In the genomic region with DNA sequence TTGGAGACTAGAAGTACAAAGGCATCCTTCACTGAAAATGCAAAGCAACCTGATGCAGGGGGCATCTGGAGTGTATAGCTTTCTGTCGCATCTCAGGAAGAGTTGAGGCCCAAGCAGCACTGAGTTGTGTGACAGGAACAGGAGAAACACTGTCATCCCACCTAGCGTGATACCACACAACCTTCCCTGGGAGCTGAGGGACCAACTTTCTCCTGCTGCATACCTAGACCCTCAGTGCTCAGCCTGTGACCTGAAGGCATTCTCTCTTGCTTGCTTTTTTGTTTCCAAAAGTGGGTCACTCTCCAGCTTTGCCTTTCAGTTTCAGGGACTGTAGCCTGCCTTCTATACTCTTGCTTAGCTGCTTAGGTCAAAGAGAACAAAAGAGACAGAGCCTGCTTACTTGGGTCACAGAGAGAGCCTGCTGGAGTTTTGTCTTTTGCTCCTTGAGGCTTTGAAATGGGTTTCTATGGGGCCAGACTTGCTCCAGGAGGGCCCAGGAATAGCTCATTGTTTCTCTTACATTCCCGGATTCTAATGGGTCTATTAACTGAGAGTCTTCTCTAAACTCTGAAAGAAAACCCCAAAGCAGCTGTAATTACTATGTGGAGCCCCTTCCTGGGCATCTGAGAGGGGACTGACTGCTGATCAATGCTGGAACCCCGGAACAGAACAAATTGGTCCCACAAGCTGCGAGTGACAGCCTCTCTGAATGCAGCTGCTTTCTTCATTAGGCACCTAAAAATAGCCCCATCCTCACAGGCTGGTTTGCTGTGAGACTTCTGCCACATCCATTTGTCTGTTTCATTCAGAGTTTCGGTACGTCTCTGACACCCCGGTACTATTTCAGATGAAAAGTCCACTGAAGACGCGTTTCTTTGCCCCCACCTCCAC, we compare ENCODE assay signal across 15 mouse cellular contexts.
A peak's percentile ranks its signal among the peaks of the same experiment; 100 is the strongest.
DNase-seq lines count a peak whose midpoint lies in the region; ATAC-seq lines count a peak whose summit lies in the region.
"Had no signal": no experiment of that assay in that cellular context is flagged by ENCODE, and none has a peak within 500 bp of the region (broad histone marks: within the 10 kb centered on the region; RNA-seq: fewer than 3 reads in every experiment).

No protein-coding gene starts in this region.

- no peaks in the 10 kb centered on the region for H3K9me3 ChIP-seq in heart, embryonic 14.5 days (ENCODE audit: control insufficient read depth, low read length)
- no peaks in the 10 kb centered on the region for H3K9me3 ChIP-seq in heart, embryonic 12.5 days (replicated peaks)
- no peaks in the 10 kb centered on the region for H3K9me3 ChIP-seq in neural tube, embryonic 11.5 days (ENCODE audit: control insufficient read depth, low read length)
- H3K9me3 ChIP-seq in forebrain, embryonic 16.5 days (ENCODE audit: control insufficient read depth, low read length): no peaks in the 10 kb centered on the region
- no peaks in the 10 kb centered on the region for H3K9me3 ChIP-seq in limb, embryonic 10.5 days (replicated peaks)
- H3K9me3 ChIP-seq: intestine, embryonic 15.5 days had no signal

- no peak overlapping the region for H3K27ac ChIP-seq in heart, embryonic 14.5 days (replicated peaks in 1 of 2; ENCODE audit: control insufficient read depth in 1 of 2, insufficient read depth in 1 of 2, low read depth in 2 of 2, low read length in 2 of 2)
- H3K27ac ChIP-seq in heart, embryonic 12.5 days (ENCODE audit: poor library complexity, severe bottlenecking): no peak overlapping the region
- H3K27ac ChIP-seq in neural tube, embryonic 11.5 days (ENCODE audit: low read depth, low read length): no peak overlapping the region
- peak overlapping the region; percentile 81 for H3K27ac ChIP-seq in forebrain, embryonic 16.5 days (ENCODE audit: low read length)
- no peak overlapping the region for H3K27ac ChIP-seq in limb, embryonic 10.5 days
- H3K27ac ChIP-seq: intestine, embryonic 15.5 days; liver, embryonic 13.5 days had no signal

- no peak overlapping the region for H3K4me3 ChIP-seq in heart, embryonic 14.5 days (ENCODE audit: control insufficient read depth in 1 of 2, insufficient read depth in 1 of 2, low read depth in 1 of 2, low read length in 2 of 2)
- H3K4me3 ChIP-seq in heart, embryonic 12.5 days: no peak overlapping the region
- H3K4me3 ChIP-seq in neural tube, embryonic 11.5 days (ENCODE audit: low read depth, low read length): no peak overlapping the region
- no peak overlapping the region for H3K4me3 ChIP-seq in forebrain, embryonic 16.5 days (replicated peaks; ENCODE audit: low read length)
- H3K4me3 ChIP-seq in limb, embryonic 10.5 days: no peak overlapping the region
- H3K4me3 ChIP-seq: intestine, embryonic 15.5 days; liver, embryonic 13.5 days had no signal

- no peak for ATAC-seq in heart, embryonic 14.5 days (ENCODE audit: insufficient number of reproducible peaks, insufficient read depth, low FRiP score, low read depth)
- no peak for ATAC-seq in heart, embryonic 12.5 days (ENCODE audit: insufficient number of reproducible peaks, low FRiP score)
- no peak for ATAC-seq in neural tube, embryonic 11.5 days (ENCODE audit: insufficient read depth, low FRiP score, low TSS enrichment)
- ATAC-seq in forebrain, embryonic 16.5 days: peak; percentile 57
- ATAC-seq: activated CD4-positive, CD25-positive, alpha-beta regulatory T cell, adult 4 months; intestine, embryonic 15.5 days had no signal

- no peaks in the 10 kb centered on the region for H3K27me3 ChIP-seq in heart, embryonic 14.5 days (ENCODE audit: control insufficient read depth, insufficient read depth, low read length)
- H3K27me3 ChIP-seq in heart, embryonic 12.5 days (replicated peaks): no peaks in the 10 kb centered on the region
- no peaks in the 10 kb centered on the region for H3K27me3 ChIP-seq in neural tube, embryonic 11.5 days (ENCODE audit: control insufficient read depth, insufficient read depth, low read length)
- H3K27me3 ChIP-seq in forebrain, embryonic 16.5 days (replicated peaks; ENCODE audit: control insufficient read depth, insufficient read depth, low read length): no peaks in the 10 kb centered on the region
- no peaks in the 10 kb centered on the region for H3K27me3 ChIP-seq in limb, embryonic 10.5 days (ENCODE audit: low read depth, poor library complexity, severe bottlenecking)
- H3K27me3 ChIP-seq: intestine, embryonic 15.5 days; liver, embryonic 13.5 days had no signal

- no peaks in the 10 kb centered on the region for H3K36me3 ChIP-seq in heart, embryonic 14.5 days (ENCODE audit: control insufficient read depth, insufficient read depth, low read length)
- no peaks in the 10 kb centered on the region for H3K36me3 ChIP-seq in heart, embryonic 12.5 days
- no peaks in the 10 kb centered on the region for H3K36me3 ChIP-seq in neural tube, embryonic 11.5 days (ENCODE audit: control insufficient read depth, insufficient read depth, low read length)
- H3K36me3 ChIP-seq in forebrain, embryonic 16.5 days (ENCODE audit: control insufficient read depth, insufficient read depth): no peaks in the 10 kb centered on the region
- no peaks in the 10 kb centered on the region for H3K36me3 ChIP-seq in limb, embryonic 10.5 days
- H3K36me3 ChIP-seq: intestine, embryonic 15.5 days; liver, embryonic 13.5 days had no signal

- no peak overlapping the region for H3K9ac ChIP-seq in heart, embryonic 14.5 days (ENCODE audit: low read length)
- no peak overlapping the region for H3K9ac ChIP-seq in heart, embryonic 12.5 days
- H3K9ac ChIP-seq in neural tube, embryonic 11.5 days (ENCODE audit: low read length): peak overlapping the region; percentile 29; the same call in 1 of the 2 replicates
- no peak overlapping the region for H3K9ac ChIP-seq in forebrain, embryonic 16.5 days (replicated peaks; ENCODE audit: low read depth, low read length)
- H3K9ac ChIP-seq: intestine, embryonic 15.5 days; liver, embryonic 13.5 days had no signal

- no peak for DNase-seq in neural tube, embryonic 11.5 days (ENCODE audit: low spot score)
- DNase-seq in neural tube, embryonic 10.5 days (ENCODE audit: extremely low spot score, low spot score): no peak
- DNase-seq in retina, embryonic 14.5 days (ENCODE audit: low spot score): peak; percentile 18
- DNase-seq in cerebellum, adult 9-10 months: no peak
- DNase-seq in limb, embryonic 10.5 days (ENCODE audit: low spot score): no peak
- DNase-seq: B cell, adult 2 months; cerebellum, postnatal 10 days; liver, embryonic 13.5 days; right cerebral cortex, postnatal 25 days; thymus, postnatal 25 days had no signal

- 52% methylated on average over 10 of the region's 10 CpGs for WGBS in heart, embryonic 14.5 days
- WGBS in heart, embryonic 12.5 days: 59% methylated on average over 10 of the region's 10 CpGs
- WGBS in neural tube, embryonic 11.5 days: 25% methylated on average over 10 of the region's 10 CpGs
- WGBS in forebrain, embryonic 16.5 days: 9% methylated on average over 10 of the region's 10 CpGs
- WGBS in limb, embryonic 10.5 days: 73% methylated on average over 10 of the region's 10 CpGs

- peaks cover 2 to 5% of the 10 kb centered on the region in 2 experiments; a peak in 1 of 4 replicates for H3K4me1 ChIP-seq in heart, embryonic 14.5 days (ENCODE audit: control insufficient read depth in 2 of 2, insufficient read depth in 2 of 2, low read length in 2 of 2)
- H3K4me1 ChIP-seq in heart, embryonic 12.5 days (replicated peaks): peaks cover 10% of the 10 kb centered on the region; the same call in 1 of the 2 replicates
- peaks cover 4% of the 10 kb centered on the region; the same call in 1 of the 2 replicates for H3K4me1 ChIP-seq in neural tube, embryonic 11.5 days (ENCODE audit: control insufficient read depth, insufficient read depth, low read length)
- H3K4me1 ChIP-seq in forebrain, embryonic 16.5 days (replicated peaks; ENCODE audit: control insufficient read depth, insufficient read depth, low read length): peaks cover 53% of the 10 kb centered on the region
- H3K4me1 ChIP-seq in limb, embryonic 10.5 days: no peaks in the 10 kb centered on the region
- H3K4me1 ChIP-seq: liver, embryonic 13.5 days had no signal

- peak overlapping the region; percentile 8; the same call in 1 of the 2 replicates for H3K4me2 ChIP-seq in heart, embryonic 14.5 days (ENCODE audit: low read length)
- H3K4me2 ChIP-seq in heart, embryonic 12.5 days: no peak overlapping the region
- H3K4me2 ChIP-seq in neural tube, embryonic 11.5 days (ENCODE audit: low read depth): no peak overlapping the region
- H3K4me2 ChIP-seq in forebrain, embryonic 16.5 days (ENCODE audit: low read length): 0 out of 2 replicates have a peak overlapping the region, but pooled peaks have one; percentile 12
- H3K4me2 ChIP-seq: intestine, embryonic 15.5 days; liver, embryonic 13.5 days had no signal

Comparison
In these comparisons a context has a peak if more than half of its experiments do, and no peak if none do; other contexts are left out.
1. H3K4me2 ChIP-seq: peak in heart, embryonic 14.5 days (single experiment) and forebrain, embryonic 16.5 days (single experiment); none in heart, embryonic 12.5 days (single experiment) and neural tube, embryonic 11.5 days (single experiment).